Mouse (Mus musculus) stomach, postnatal 0 days (tissue): Measurements from ENCODE around the gene Nf1. TPM values are rescaled to one million over a fixed set of nuclear protein-coding genes. Genes with fewer than 3 reads are reported as not detected.

Experiments
- ATAC-seq: fragments of 200-750 bp; cut with Nextera tagmentation; 2 replicates; pipeline ENCODE4 v1.8.0; 2017; ENCODE audit not compliant: low FRiP score, low TSS enrichment
- DNase-seq: peaks from one replicate; pipeline ENCODE4 v3.0.0-alpha.2; 2016; ENCODE audit warnings: low spot score
- H3K27ac ChIP-seq: fragments of 300-500 bp; sonication (generic); replicated peaks from 2 replicates; pipeline ENCODE4 v1.5.1; 2014; ENCODE audit warnings: mild to moderate bottlenecking, control low read depth
- H3K27me3 ChIP-seq: fragments of 300-500 bp; sonication (generic); 2 replicates; pipeline ENCODE4 v1.6.1; 2014; ENCODE audit warnings: low read length; ENCODE audit not compliant: control insufficient read depth, insufficient read depth
- H3K36me3 ChIP-seq: fragments of 300-500 bp; sonication (generic); 2 replicates; pipeline ENCODE4 v1.6.1; 2014; ENCODE audit warnings: low read length, mixed read lengths; ENCODE audit not compliant: control insufficient read depth, insufficient read depth
- H3K4me1 ChIP-seq: fragments of 300-500 bp; sonication (generic); replicated peaks from 2 replicates; pipeline ENCODE4 v1.6.1; 2014; ENCODE audit warnings: antibody characterized with exemption; ENCODE audit not compliant: control insufficient read depth, insufficient read depth
- H3K4me2 ChIP-seq: fragments of 300-500 bp; sonication (generic); replicated peaks from 2 replicates; pipeline ENCODE4 v1.6.1; 2014; ENCODE audit warnings: low read depth, mild to moderate bottlenecking, control low read depth, moderate library complexity
- H3K4me3 ChIP-seq: fragments of 300-500 bp; sonication (generic); 2 replicates; pipeline ENCODE4 v1.5.1; 2014; ENCODE audit warnings: low read depth, low read length, control low read depth
- H3K9ac ChIP-seq: fragments of 300-500 bp; sonication (generic); 2 replicates; pipeline ENCODE4 v1.6.1; 2014; ENCODE audit warnings: mild to moderate bottlenecking, low read length, control low read depth, mixed read lengths
- H3K9me3 ChIP-seq: fragments of 300-500 bp; sonication (generic); 2 replicates; pipeline ENCODE4 v1.6.1; 2016; ENCODE audit warnings: low read length; ENCODE audit not compliant: control insufficient read depth
- CTCF ChIP-seq: IDR thresholded peaks from 2 replicates; pipeline ENCODE4 v1.5.1; 2016; ENCODE audit warnings: antibody characterized with exemption, low read depth, mild to moderate bottlenecking, moderate library complexity
- EP300 ChIP-seq: optimal IDR thresholded peaks from 2 replicates; pipeline ENCODE3; 2016; ENCODE audit warnings: antibody characterized with exemption
- WGBS: fragments of 180-500 bp; shearing (Covaris S2); extraction: QIAGEN DNeasy Blood & Tissue Kit; methylation state at CpG from one replicate; pipeline ENCODE4 v1.1.7; 2014; 5-methylcytosine and 5-hydroxymethylcytosine counted together
- polyA plus RNA-seq: library from polyadenylated mRNA; unstranded; fragments of >200 nt; fragmentation: Nextera tagmentation; extraction: Ambion mirVana; gene quantifications from 2 replicates; pipeline ENCODE4 v1.2.1, GENCODE M21; 2015

The Nf1 gene
- polyA plus RNA-seq, 1 experiment from 2014 or later: 3.2 TPM

DNA sequence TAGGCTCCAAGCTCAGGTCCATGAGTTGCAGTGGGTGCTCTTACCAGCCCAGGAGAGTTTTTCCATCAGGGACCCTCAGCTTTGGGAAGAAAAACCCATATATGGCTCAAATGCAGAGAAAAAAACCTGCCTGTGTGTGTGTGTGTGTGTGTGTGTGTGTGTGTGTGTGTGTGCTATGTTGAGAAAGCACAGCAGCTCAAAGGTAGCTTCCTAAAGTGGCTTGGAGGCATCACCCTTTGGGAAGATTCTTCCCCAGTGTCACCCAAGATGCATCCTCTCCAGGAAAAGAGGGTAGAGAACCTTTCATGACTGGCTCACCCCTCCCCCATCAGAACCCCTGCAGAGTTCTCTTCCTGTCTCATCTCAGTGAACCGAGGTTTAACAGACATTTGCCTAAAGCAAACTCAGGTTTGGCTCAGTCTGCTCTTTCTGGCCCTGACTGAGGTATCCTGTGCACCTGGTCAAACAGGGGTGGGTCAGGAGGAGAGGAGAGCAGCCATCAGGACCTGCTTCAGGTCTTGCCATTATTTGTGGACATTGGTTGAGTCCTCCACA lies 272.6 kb downstream of the Nf1 start:
- Histone ChIP-seq H3K4me2 (no peak overlapping the region), H3K27ac (no peak overlapping the region), H3K9me3 (no peaks in the 10 kb centered on the region), H3K36me3 (no peaks in the 10 kb centered on the region), H3K4me3 (no peak overlapping the region), H3K9ac (no peak overlapping the region), H3K27me3 (no peaks in the 10 kb centered on the region), H3K4me1 (peaks cover 5% of the 10 kb centered on the region; the same call in 1 of the 2 replicates)
- ATAC-seq (no peak), DNase-seq (no peak)
- WGBS: 13% methylated on average over 1 of the region's 1 CpGs
- TF ChIP-seq EP300 (no peak), CTCF (no peak)

DNA sequence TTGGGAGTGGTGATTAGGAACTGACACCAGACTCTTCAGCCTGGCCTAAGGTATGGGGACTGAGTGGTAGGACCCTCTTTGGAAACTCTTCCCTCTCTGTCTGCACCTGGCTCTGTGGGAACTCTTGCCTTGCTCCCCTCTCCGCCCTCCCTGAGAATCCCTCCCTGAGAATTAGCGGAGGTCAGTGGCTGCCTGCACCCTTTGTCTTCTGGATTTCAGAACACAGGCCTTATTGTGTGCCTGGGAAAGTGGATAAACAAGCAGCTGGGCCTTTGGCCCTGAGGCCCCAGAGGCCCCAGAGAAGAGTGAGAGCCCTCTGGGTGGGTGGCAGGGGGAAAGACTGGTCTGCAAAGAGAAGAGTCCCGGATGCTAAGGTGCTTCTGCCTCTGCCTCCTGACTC lies 273.6 kb downstream of the Nf1 start:
- Histone ChIP-seq H3K4me2 (no peak overlapping the region), H3K36me3 (no peaks in the 10 kb centered on the region), H3K9ac (no peak overlapping the region), H3K9me3 (no peaks in the 10 kb centered on the region), H3K27ac (no peak overlapping the region), H3K4me1 (peaks cover 5% of the 10 kb centered on the region; the same call in 1 of the 2 replicates), H3K27me3 (no peaks in the 10 kb centered on the region), H3K4me3 (no peak overlapping the region)
- TF ChIP-seq CTCF (no peak), EP300 (no peak)
- DNase-seq: no peak
- WGBS: 46% methylated on average over 3 of the region's 3 CpGs
- ATAC-seq: no peak

DNA sequence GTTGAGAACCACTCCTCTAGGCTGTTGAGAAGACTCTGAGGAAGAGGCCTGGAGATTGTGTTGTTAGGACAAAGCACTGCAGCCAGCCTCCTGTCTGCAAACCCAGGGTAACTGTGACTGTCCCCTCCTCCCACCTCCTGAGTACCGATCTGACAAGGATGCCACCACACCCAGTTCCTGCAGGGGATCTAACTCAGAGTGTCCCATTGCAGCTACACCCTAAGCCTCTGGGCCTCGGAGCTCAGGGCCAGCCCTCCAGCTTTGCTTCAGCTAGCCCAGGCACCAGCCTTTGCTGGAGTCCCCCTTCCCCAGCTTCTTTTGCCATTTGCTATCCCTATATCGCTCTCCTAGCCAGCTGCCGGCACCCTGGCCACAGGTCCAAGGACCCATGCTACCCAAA lies 274.2 kb downstream of the Nf1 start:
- WGBS: 59% methylated on average over 4 of the region's 4 CpGs
- H3K27me3 ChIP-seq: no peaks in the 10 kb centered on the region
- TF ChIP-seq CTCF: no peak
- TF ChIP-seq EP300: no peak

GRCm38 (mm10) chr11:79614880-79615279 lies 275.4 kb downstream of the Nf1 start:
- no peak for ATAC-seq
- DNase-seq: no peak
- 81% methylated on average over 3 of the region's 3 CpGs for WGBS
- H3K9me3 ChIP-seq: no peaks in the 10 kb centered on the region
- H3K4me3 ChIP-seq: no peak overlapping the region
- no peak overlapping the region for H3K27ac ChIP-seq
- no peak for TF ChIP-seq CTCF
- peaks cover 5% of the 10 kb centered on the region; the same call in 1 of the 2 replicates for H3K4me1 ChIP-seq
- no peaks in the 10 kb centered on the region for H3K27me3 ChIP-seq
- H3K4me2 ChIP-seq: no peak overlapping the region
- H3K9ac ChIP-seq: no peak overlapping the region
- no peaks in the 10 kb centered on the region for H3K36me3 ChIP-seq

More for the DNA sequence above, 274.2 kb downstream of the Nf1 start:
- H3K9ac ChIP-seq: no peak overlapping the region
- ATAC-seq (no peak), DNase-seq (no peak)
- H3K4me3 ChIP-seq: no peak overlapping the region
- H3K4me1 ChIP-seq: peaks cover 5% of the 10 kb centered on the region; the same call in 1 of the 2 replicates
- H3K27ac ChIP-seq: no peak overlapping the region
- no peaks in the 10 kb centered on the region for H3K9me3 ChIP-seq
- no peak overlapping the region for H3K4me2 ChIP-seq
- H3K36me3 ChIP-seq: no peaks in the 10 kb centered on the region

DNA sequence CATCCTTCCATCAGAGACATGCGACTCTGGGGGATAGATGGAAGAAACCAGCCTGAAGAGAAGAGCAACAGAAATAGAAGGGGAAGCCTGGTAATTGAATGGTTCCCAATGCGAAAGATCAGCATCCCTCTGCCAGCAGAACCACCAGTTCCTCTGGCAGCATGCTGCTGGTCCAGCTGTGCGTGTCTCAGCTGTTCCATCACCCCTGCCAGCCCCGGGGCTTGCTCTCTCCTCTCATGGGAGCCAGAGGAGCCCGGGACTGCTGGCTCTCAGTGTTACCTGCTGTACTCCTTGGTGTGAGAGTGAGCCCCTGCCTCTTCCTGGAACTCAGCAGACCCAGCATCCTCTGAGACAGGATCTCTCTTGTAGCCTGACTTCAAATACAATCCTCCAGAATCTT lies 276.4 kb downstream of the Nf1 start:
- peaks cover 2% of the 10 kb centered on the region; the same call in 1 of the 2 replicates for H3K4me1 ChIP-seq
- H3K4me3 ChIP-seq: no peak overlapping the region
- TF ChIP-seq CTCF (no peak), EP300 (no peak)
- H3K9ac ChIP-seq: no peak overlapping the region
- H3K27ac ChIP-seq: no peak overlapping the region
- H3K27me3 ChIP-seq: no peaks in the 10 kb centered on the region
- DNase-seq: no peak
- H3K36me3 ChIP-seq: no peaks in the 10 kb centered on the region
- H3K9me3 ChIP-seq: no peaks in the 10 kb centered on the region
- ATAC-seq: no peak
- 56% methylated on average over 5 of the region's 5 CpGs for WGBS
- H3K4me2 ChIP-seq: no peak overlapping the region

DNA sequence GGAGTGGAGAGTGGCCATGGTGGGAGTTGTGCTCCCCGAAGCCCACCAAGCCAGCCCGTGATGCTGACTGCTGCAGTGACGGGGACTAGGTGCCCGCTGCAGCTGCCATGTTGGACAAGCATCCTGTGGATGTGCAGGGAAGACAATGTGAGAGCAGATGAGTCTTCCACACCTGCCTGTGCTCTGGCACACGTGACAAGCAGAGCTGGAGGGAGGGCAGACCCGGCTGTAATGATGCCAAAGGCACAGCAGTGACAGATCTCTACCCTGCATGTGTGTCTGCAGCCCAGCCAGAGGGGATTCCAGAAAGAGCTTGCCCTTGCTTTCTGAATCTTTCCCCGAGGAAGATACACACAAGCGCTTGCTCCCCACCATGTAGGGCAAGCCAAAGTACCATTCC lies 278.5 kb downstream of the Nf1 start:
- DNase-seq (no peak), ATAC-seq (no peak)
- H3K9ac ChIP-seq: no peak overlapping the region
- H3K27me3 ChIP-seq: no peaks in the 10 kb centered on the region
- H3K9me3 ChIP-seq: no peaks in the 10 kb centered on the region
- WGBS: 87% methylated on average over 8 of the region's 8 CpGs
- H3K4me3 ChIP-seq: no peak overlapping the region
- TF ChIP-seq EP300: no peak
- no peak for TF ChIP-seq CTCF
- no peak overlapping the region for H3K27ac ChIP-seq
- no peaks in the 10 kb centered on the region for H3K36me3 ChIP-seq
- H3K4me1 ChIP-seq: no peaks in the 10 kb centered on the region
- no peak overlapping the region for H3K4me2 ChIP-seq
